Mouse (Mus musculus): ENCODE data around the gene Gm49320. TPM values are rescaled to one million over a fixed set of nuclear protein-coding genes. Genes with fewer than 3 reads are reported as not detected.

Gm49320 gene
- polyA plus RNA-seq, 1 experiment from 2014 or later: 1.1 TPM

- H3K27me3 ChIP-seq (ENCODE audit: control insufficient read depth, insufficient read depth, low read depth, low read length): peaks cover 23% of the 10 kb centered on the region
- H3K4me2 ChIP-seq (ENCODE audit: low read depth, low read length): no peak overlapping the region
- no peak overlapping the region for H3K9ac ChIP-seq (ENCODE audit: low read length)
- no peak overlapping the region for H3K27ac ChIP-seq (ENCODE audit: low read length)
- peaks cover 3% of the 10 kb centered on the region for H3K4me1 ChIP-seq (replicated peaks; ENCODE audit: control insufficient read depth, insufficient read depth, low read length)
- ATAC-seq (ENCODE audit: low read depth): no peak
- 85% methylated on average over 3 of the region's 3 CpGs for WGBS
- H3K36me3 ChIP-seq (ENCODE audit: control insufficient read depth, insufficient read depth, low read length): no peaks in the 10 kb centered on the region
- H3K9me3 ChIP-seq (ENCODE audit: control insufficient read depth, low read length): no peaks in the 10 kb centered on the region
- H3K4me3 ChIP-seq (ENCODE audit: low read length): no peak overlapping the region
These were observed 19.0 kb upstream of the Gm49320 start for GRCm38 (mm10) chr8:4219617-4220016.

- no peak overlapping the region for H3K4me2 ChIP-seq (ENCODE audit: low read depth, low read length)
- H3K27me3 ChIP-seq (ENCODE audit: control insufficient read depth, insufficient read depth, low read depth, low read length): peaks cover 18% of the 10 kb centered on the region
- H3K27ac ChIP-seq (ENCODE audit: low read length): no peak overlapping the region
- no peak overlapping the region for H3K9ac ChIP-seq (ENCODE audit: low read length)
- no peaks in the 10 kb centered on the region for H3K9me3 ChIP-seq (ENCODE audit: control insufficient read depth, low read length)
- no peaks in the 10 kb centered on the region for H3K36me3 ChIP-seq (ENCODE audit: control insufficient read depth, insufficient read depth, low read length)
- H3K4me1 ChIP-seq (replicated peaks; ENCODE audit: control insufficient read depth, insufficient read depth, low read length): no peaks in the 10 kb centered on the region
- no peak overlapping the region for H3K4me3 ChIP-seq (ENCODE audit: low read length)
- no peak for ATAC-seq (ENCODE audit: low read depth)
These were observed 16.6 kb upstream of the Gm49320 start for GRCm38 (mm10) chr8:4222059-4222458.

GRCm38 (mm10) chr8:4226323-4226722 is 12.3 kb upstream of the Gm49320 start:
- Histone ChIP-seq H3K4me1 (replicated peaks; ENCODE audit: control insufficient read depth, insufficient read depth, low read length) (no peaks in the 10 kb centered on the region), H3K4me2 (ENCODE audit: low read depth, low read length) (peak overlapping the region; percentile 62), H3K36me3 (ENCODE audit: control insufficient read depth, insufficient read depth, low read length) (no peaks in the 10 kb centered on the region), H3K27me3 (ENCODE audit: control insufficient read depth, insufficient read depth, low read depth, low read length) (peaks cover 7% of the 10 kb centered on the region), H3K4me3 (ENCODE audit: low read length) (peak overlapping the region; percentile 42), H3K27ac (ENCODE audit: low read length) (no peak overlapping the region), H3K9me3 (ENCODE audit: control insufficient read depth, low read length) (no peaks in the 10 kb centered on the region), H3K9ac (ENCODE audit: low read length) (peak overlapping the region; percentile 64)
- WGBS: 22% methylated on average over 4 of the region's 4 CpGs
- ATAC-seq (ENCODE audit: low read depth): peak; percentile 50

DNA sequence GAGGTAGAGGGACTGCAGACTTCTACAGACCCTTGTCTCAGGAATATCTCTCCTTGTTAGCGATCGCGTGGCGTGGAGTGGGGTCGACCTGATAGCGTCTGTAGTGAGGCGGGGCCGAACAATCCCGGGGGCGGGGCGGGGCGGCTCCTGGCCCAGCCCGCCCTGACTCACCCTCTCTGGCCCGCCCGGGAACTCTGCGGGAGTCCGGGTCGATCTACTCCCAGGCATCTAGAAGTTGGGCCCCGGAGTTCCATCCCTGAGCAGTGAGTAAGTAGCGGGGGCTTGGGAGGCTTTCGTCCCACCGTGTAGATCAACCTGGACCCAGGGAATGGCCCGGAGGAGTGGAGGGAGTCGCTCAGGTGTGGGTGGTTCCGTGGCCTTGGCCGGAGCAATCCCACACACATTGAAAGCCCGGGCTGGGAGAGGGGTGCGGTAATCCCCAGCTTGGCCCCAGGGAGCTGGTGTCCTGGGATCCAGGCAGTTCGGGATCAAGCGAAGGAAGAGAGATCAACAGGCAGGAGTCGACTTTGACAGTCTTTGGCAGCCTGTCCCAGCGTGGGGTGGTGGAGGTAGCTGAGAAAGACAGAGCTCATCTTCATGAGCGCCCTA is 11.8 kb upstream of the Gm49320 start, which contains the start of gene Lrrc8e:
Lrrc8e (plus strand) TSS at position 89 of the 609 bp plus-strand sequence.
- Histone ChIP-seq H3K9ac (ENCODE audit: low read length) (peak within 1 kb of the TSS; percentile 64), H3K4me2 (ENCODE audit: low read depth, low read length) (peak within 1 kb of the TSS; percentile 62), H3K4me1 (replicated peaks; ENCODE audit: control insufficient read depth, insufficient read depth, low read length) (no peaks in the 10 kb centered on the region), H3K27me3 (ENCODE audit: control insufficient read depth, insufficient read depth, low read depth, low read length) (peaks cover 7% of the 10 kb centered on the region), H3K27ac (ENCODE audit: low read length) (no peak within 1 kb of the TSS), H3K36me3 (ENCODE audit: control insufficient read depth, insufficient read depth, low read length) (no peaks in the 10 kb centered on the region), H3K9me3 (ENCODE audit: control insufficient read depth, low read length) (no peaks in the 10 kb centered on the region), H3K4me3 (ENCODE audit: low read length) (peak within 1 kb of the TSS; percentile 42)
- peak; percentile 81 for ATAC-seq (ENCODE audit: low read depth)
- WGBS: 4% methylated on average over 33 of the region's 33 CpGs

- no peaks in the 10 kb centered on the region for H3K9me3 ChIP-seq (ENCODE audit: control insufficient read depth, low read length)
- no peak overlapping the region for H3K4me3 ChIP-seq (ENCODE audit: low read length)
- ATAC-seq (ENCODE audit: low read depth): no peak
- H3K4me2 ChIP-seq (ENCODE audit: low read depth, low read length): no peak overlapping the region
- H3K4me1 ChIP-seq (replicated peaks; ENCODE audit: control insufficient read depth, insufficient read depth, low read length): no peaks in the 10 kb centered on the region
- WGBS: 91% methylated on average over 4 of the region's 4 CpGs
- no peak overlapping the region for H3K9ac ChIP-seq (ENCODE audit: low read length)
- H3K36me3 ChIP-seq (ENCODE audit: control insufficient read depth, insufficient read depth, low read length): no peaks in the 10 kb centered on the region
- peaks cover 7% of the 10 kb centered on the region for H3K27me3 ChIP-seq (ENCODE audit: control insufficient read depth, insufficient read depth, low read depth, low read length)
- H3K27ac ChIP-seq (ENCODE audit: low read length): no peak overlapping the region
These were observed 10.7 kb upstream of the Gm49320 start for GRCm38 (mm10) chr8:4227919-4228318.

DNA sequence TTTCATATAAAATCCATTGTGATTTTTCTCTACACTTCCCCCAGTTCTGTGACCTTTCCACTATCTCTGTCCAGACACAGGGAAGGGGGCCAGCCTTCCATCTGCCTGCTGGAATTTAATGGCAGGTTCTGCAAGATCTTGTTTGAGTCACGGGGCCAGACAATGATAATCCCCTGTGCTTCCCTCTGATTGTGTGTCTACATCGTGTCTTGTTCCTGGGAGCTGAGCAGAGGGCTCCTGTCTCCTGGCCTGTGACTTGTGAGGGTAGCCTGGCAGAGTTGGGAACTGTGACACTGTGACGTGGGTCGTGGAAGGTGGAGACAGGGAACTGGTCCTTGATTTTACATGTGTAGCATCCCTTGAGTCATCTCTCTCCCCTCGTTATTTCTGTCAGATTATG is 8.9 kb upstream of the Gm49320 start:
- ATAC-seq (ENCODE audit: low read depth): no peak
- WGBS: 72% methylated on average over 5 of the region's 5 CpGs
- H3K27ac ChIP-seq (ENCODE audit: low read length): no peak overlapping the region
- peaks cover 7% of the 10 kb centered on the region for H3K27me3 ChIP-seq (ENCODE audit: control insufficient read depth, insufficient read depth, low read depth, low read length)
- no peaks in the 10 kb centered on the region for H3K36me3 ChIP-seq (ENCODE audit: control insufficient read depth, insufficient read depth, low read length)
- no peak overlapping the region for H3K9ac ChIP-seq (ENCODE audit: low read length)
- no peak overlapping the region for H3K4me3 ChIP-seq (ENCODE audit: low read length)
- H3K4me1 ChIP-seq (replicated peaks; ENCODE audit: control insufficient read depth, insufficient read depth, low read length): no peaks in the 10 kb centered on the region
- no peaks in the 10 kb centered on the region for H3K9me3 ChIP-seq (ENCODE audit: control insufficient read depth, low read length)
- H3K4me2 ChIP-seq (ENCODE audit: low read depth, low read length): no peak overlapping the region

GRCm38 (mm10) chr8:4230612-4231351 is 7.9 kb upstream of the Gm49320 start:
- Histone ChIP-seq H3K36me3 (ENCODE audit: control insufficient read depth, insufficient read depth, low read length) (no peaks in the 10 kb centered on the region), H3K4me2 (ENCODE audit: low read depth, low read length) (no peak overlapping the region), H3K27ac (ENCODE audit: low read length) (0 out of 2 replicates have a peak overlapping the region, but pooled peaks have one; percentile 36), H3K4me3 (ENCODE audit: low read length) (no peak overlapping the region), H3K4me1 (replicated peaks; ENCODE audit: control insufficient read depth, insufficient read depth, low read length) (no peaks in the 10 kb centered on the region), H3K9me3 (ENCODE audit: control insufficient read depth, low read length) (no peaks in the 10 kb centered on the region), H3K27me3 (ENCODE audit: control insufficient read depth, insufficient read depth, low read depth, low read length) (peaks cover 7% of the 10 kb centered on the region), H3K9ac (ENCODE audit: low read length) (no peak overlapping the region)
- peak; percentile 75 for ATAC-seq (ENCODE audit: low read depth)
- 47% methylated on average over 10 of the region's 10 CpGs for WGBS

GRCm38 (mm10) chr8:4237814-4238433 is 741 bp upstream of the Gm49320 start:
- H3K4me3 ChIP-seq (ENCODE audit: low read length): peak overlapping the region; percentile 80
- H3K9me3 ChIP-seq (ENCODE audit: control insufficient read depth, low read length): no peaks in the 10 kb centered on the region
- H3K4me1 ChIP-seq (replicated peaks; ENCODE audit: control insufficient read depth, insufficient read depth, low read length): peaks cover 20% of the 10 kb centered on the region
- H3K36me3 ChIP-seq (ENCODE audit: control insufficient read depth, insufficient read depth, low read length): no peaks in the 10 kb centered on the region; the same call in 1 of the 2 replicates
- H3K27me3 ChIP-seq (ENCODE audit: control insufficient read depth, insufficient read depth, low read depth, low read length): no peaks in the 10 kb centered on the region
- H3K27ac ChIP-seq (ENCODE audit: low read length): peak overlapping the region; percentile 95
- WGBS: 19% methylated on average over 15 of the region's 15 CpGs
- H3K4me2 ChIP-seq (ENCODE audit: low read depth, low read length): peak overlapping the region; percentile 67
- peak overlapping the region; percentile 78 for H3K9ac ChIP-seq (ENCODE audit: low read length)
- ATAC-seq (ENCODE audit: low read depth): no peak

DNA sequence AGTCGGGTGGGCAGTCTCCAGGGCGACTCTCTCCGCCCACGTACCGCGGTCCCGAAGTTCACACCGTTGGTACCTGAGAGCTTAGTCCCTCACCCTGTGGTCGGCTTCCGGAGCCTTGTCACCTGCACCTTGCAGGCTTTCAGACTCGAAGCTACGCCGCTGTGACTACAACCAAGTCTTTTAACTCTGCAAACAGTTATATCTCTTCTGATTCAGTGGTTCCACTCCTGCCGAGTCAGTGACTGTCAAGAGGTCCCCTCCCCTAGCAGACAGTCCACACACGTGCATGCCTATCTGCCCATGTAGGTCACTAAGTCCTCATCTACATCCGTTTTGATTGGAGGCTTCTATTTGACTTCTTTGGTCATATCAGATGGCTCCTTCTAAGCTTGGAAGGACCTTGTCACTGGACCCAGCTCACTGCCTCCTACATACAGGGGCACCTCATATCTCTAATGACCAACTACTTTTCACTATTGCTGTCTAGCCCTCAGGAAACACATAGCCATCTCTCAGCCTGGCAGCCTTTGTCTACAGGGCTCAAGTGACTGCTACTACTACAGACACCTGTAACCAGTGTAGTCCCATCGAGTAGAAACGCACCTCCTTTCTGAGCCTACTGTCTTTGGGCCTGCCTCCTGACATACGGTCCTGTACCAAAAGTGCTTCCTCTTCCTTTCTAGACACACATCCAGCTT is 677 bp downstream of the Gm49320 start:
- ATAC-seq (ENCODE audit: low read depth): peak; percentile 10
- H3K4me3 ChIP-seq (ENCODE audit: low read length): peak overlapping the region; percentile 80
- H3K9me3 ChIP-seq (ENCODE audit: control insufficient read depth, low read length): no peaks in the 10 kb centered on the region
- H3K4me2 ChIP-seq (ENCODE audit: low read depth, low read length): peak overlapping the region; percentile 85
- H3K36me3 ChIP-seq (ENCODE audit: control insufficient read depth, insufficient read depth, low read length): peaks cover 13% of the 10 kb centered on the region
- H3K27me3 ChIP-seq (ENCODE audit: control insufficient read depth, insufficient read depth, low read depth, low read length): no peaks in the 10 kb centered on the region
- H3K4me1 ChIP-seq (replicated peaks; ENCODE audit: control insufficient read depth, insufficient read depth, low read length): peaks cover 20% of the 10 kb centered on the region
- peak overlapping the region; percentile 85 for H3K9ac ChIP-seq (ENCODE audit: low read length)
- peak overlapping the region; percentile 88; the same call in 1 of the 2 replicates for H3K27ac ChIP-seq (ENCODE audit: low read length)
- WGBS: 9% methylated on average over 19 of the region's 19 CpGs

Measured in lung, embryonic 16.5 days (tissue).